Mouse (Mus musculus) adrenal gland, postnatal 10 days (tissue): ENCODE measurements at regions not wholly inside any gene's neighbourhood (a gene's known extent, or its start where the extent isn't known, plus 50 kb on each side); places are given as distances from the start of the nearest gene placed in this dataset.

Experiments used
- DNase-seq: peaks from one replicate; pipeline ENCODE4 v3.0.0; 2021; ENCODE audit warnings: mixed read lengths

DNA sequence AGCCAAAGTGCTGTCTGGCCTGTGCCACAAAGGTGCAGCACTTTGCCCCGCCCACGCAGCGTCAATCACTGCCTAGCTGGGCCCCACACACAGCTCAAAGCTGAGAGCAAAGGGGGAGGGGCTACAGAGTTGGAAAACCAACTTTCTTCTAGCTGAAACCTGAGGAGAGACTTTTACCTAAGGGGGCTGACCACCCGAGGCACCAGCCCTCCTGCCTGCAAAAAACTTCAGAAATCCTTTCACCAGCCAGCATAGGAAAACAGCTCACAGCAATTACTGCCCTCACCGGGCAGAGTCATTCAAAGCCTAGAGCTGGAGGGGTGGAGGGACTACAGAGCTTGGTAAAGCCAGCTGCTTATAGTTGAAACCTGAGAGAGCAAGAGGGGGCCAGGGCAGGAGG is 74.6 kb upstream of the Pabpc5 start:
- DNase-seq = peak; percentile 1
